Mouse (Mus musculus): ENCODE results near the gene Cryba1. TPM values are rescaled to one million over a fixed set of nuclear protein-coding genes. Genes with fewer than 3 reads are reported as not detected.

Gene Cryba1
- polyA plus RNA-seq, 1 experiment from 2014 or later, result 10.6 TPM

GRCm38 (mm10) chr11:77743966-77744365, 18.9 kb upstream of the Cryba1 start:
- no peak for DNase-seq (ENCODE audit: low spot score)
- Histone ChIP-seq H3K27ac (replicated peaks; ENCODE audit: low read depth, low read length) (no peak overlapping the region), H3K4me3 (ENCODE audit: low read depth, low read length) (no peak overlapping the region), H3K36me3 (replicated peaks; ENCODE audit: control insufficient read depth, insufficient read depth, low read depth, low read length) (no peaks in the 10 kb centered on the region), H3K9me3 (replicated peaks; ENCODE audit: control insufficient read depth, low read length) (no peaks in the 10 kb centered on the region), H3K27me3 (ENCODE audit: control insufficient read depth, insufficient read depth, low read length) (no peaks in the 10 kb centered on the region), H3K4me1 (ENCODE audit: control insufficient read depth, insufficient read depth, low read length) (no peaks in the 10 kb centered on the region), H3K9ac (replicated peaks; ENCODE audit: low read length) (no peak overlapping the region), H3K4me2 (ENCODE audit: low read depth, low read length) (no peak overlapping the region)
- 36% methylated on average over 6 of the region's 6 CpGs for WGBS
- no peak for ATAC-seq (replicated peaks; ENCODE audit: insufficient number of reproducible peaks, low FRiP score, low TSS enrichment, low read depth)

GRCm38 (mm10) chr11:77738555-77738954, 13.5 kb upstream of the Cryba1 start:
- ATAC-seq (replicated peaks; ENCODE audit: insufficient number of reproducible peaks, low FRiP score, low TSS enrichment, low read depth), result no peak
- Histone ChIP-seq H3K4me1 (ENCODE audit: control insufficient read depth, insufficient read depth, low read length) (no peaks in the 10 kb centered on the region), H3K9ac (replicated peaks; ENCODE audit: low read length) (no peak overlapping the region), H3K4me2 (ENCODE audit: low read depth, low read length) (no peak overlapping the region), H3K36me3 (replicated peaks; ENCODE audit: control insufficient read depth, insufficient read depth, low read depth, low read length) (no peaks in the 10 kb centered on the region), H3K27me3 (ENCODE audit: control insufficient read depth, insufficient read depth, low read length) (no peaks in the 10 kb centered on the region), H3K27ac (replicated peaks; ENCODE audit: low read depth, low read length) (no peak overlapping the region), H3K9me3 (replicated peaks; ENCODE audit: control insufficient read depth, low read length) (no peaks in the 10 kb centered on the region), H3K4me3 (ENCODE audit: low read depth, low read length) (no peak overlapping the region)
- 50% methylated on average over 7 of the region's 7 CpGs for WGBS
- no peak for DNase-seq (ENCODE audit: low spot score)

GRCm38 (mm10) chr11:77737289-77737688, 12.2 kb upstream of the Cryba1 start:
- no peak overlapping the region for H3K27ac ChIP-seq (replicated peaks; ENCODE audit: low read depth, low read length)
- no peaks in the 10 kb centered on the region for H3K9me3 ChIP-seq (replicated peaks; ENCODE audit: control insufficient read depth, low read length)
- no peak overlapping the region for H3K9ac ChIP-seq (replicated peaks; ENCODE audit: low read length)
- DNase-seq (ENCODE audit: low spot score), result peak; percentile 92
- no peaks in the 10 kb centered on the region for H3K4me1 ChIP-seq (ENCODE audit: control insufficient read depth, insufficient read depth, low read length)
- H3K4me2 ChIP-seq (ENCODE audit: low read depth, low read length), result no peak overlapping the region
- no peak for ATAC-seq (replicated peaks; ENCODE audit: insufficient number of reproducible peaks, low FRiP score, low TSS enrichment, low read depth)
- WGBS, result 1% methylated on average over 6 of the region's 6 CpGs
- no peaks in the 10 kb centered on the region for H3K36me3 ChIP-seq (replicated peaks; ENCODE audit: control insufficient read depth, insufficient read depth, low read depth, low read length)
- no peaks in the 10 kb centered on the region for H3K27me3 ChIP-seq (ENCODE audit: control insufficient read depth, insufficient read depth, low read length)
- H3K4me3 ChIP-seq (ENCODE audit: low read depth, low read length), result no peak overlapping the region

GRCm38 (mm10) chr11:77728587-77728986, 3.5 kb upstream of the Cryba1 start:
- no peak overlapping the region for H3K9ac ChIP-seq (replicated peaks; ENCODE audit: low read length)
- H3K27ac ChIP-seq (replicated peaks; ENCODE audit: low read depth, low read length), result no peak overlapping the region
- H3K36me3 ChIP-seq (replicated peaks; ENCODE audit: control insufficient read depth, insufficient read depth, low read depth, low read length), result no peaks in the 10 kb centered on the region
- no peaks in the 10 kb centered on the region for H3K9me3 ChIP-seq (replicated peaks; ENCODE audit: control insufficient read depth, low read length)
- H3K4me2 ChIP-seq (ENCODE audit: low read depth, low read length), result no peak overlapping the region
- no peak for ATAC-seq (replicated peaks; ENCODE audit: insufficient number of reproducible peaks, low FRiP score, low TSS enrichment, low read depth)
- DNase-seq (ENCODE audit: low spot score), result no peak
- no peaks in the 10 kb centered on the region for H3K27me3 ChIP-seq (ENCODE audit: control insufficient read depth, insufficient read depth, low read length)
- 75% methylated on average over 2 of the region's 2 CpGs for WGBS
- no peak overlapping the region for H3K4me3 ChIP-seq (ENCODE audit: low read depth, low read length)
- no peaks in the 10 kb centered on the region for H3K4me1 ChIP-seq (ENCODE audit: control insufficient read depth, insufficient read depth, low read length)

- H3K27me3 ChIP-seq (ENCODE audit: control insufficient read depth, insufficient read depth, low read length), result no peaks in the 10 kb centered on the region
- 83% methylated on average over 7 of the region's 7 CpGs for WGBS
- no peaks in the 10 kb centered on the region for H3K9me3 ChIP-seq (replicated peaks; ENCODE audit: control insufficient read depth, low read length)
- H3K4me2 ChIP-seq (ENCODE audit: low read depth, low read length), result no peak overlapping the region
- DNase-seq (ENCODE audit: low spot score) (no peak), ATAC-seq (replicated peaks; ENCODE audit: insufficient number of reproducible peaks, low FRiP score, low TSS enrichment, low read depth) (no peak)
- H3K4me3 ChIP-seq (ENCODE audit: low read depth, low read length), result no peak overlapping the region
- no peaks in the 10 kb centered on the region for H3K4me1 ChIP-seq (ENCODE audit: control insufficient read depth, insufficient read depth, low read length)
- no peaks in the 10 kb centered on the region for H3K36me3 ChIP-seq (replicated peaks; ENCODE audit: control insufficient read depth, insufficient read depth, low read depth, low read length)
- H3K9ac ChIP-seq (replicated peaks; ENCODE audit: low read length), result no peak overlapping the region
- H3K27ac ChIP-seq (replicated peaks; ENCODE audit: low read depth, low read length), result no peak overlapping the region
Measured at GRCm38 (mm10) chr11:77724766-77725165, 317 bp downstream of the Cryba1 start.

GRCm38 (mm10) chr11:77721389-77721788, 3.7 kb downstream of the Cryba1 start:
- Histone ChIP-seq H3K9ac (replicated peaks; ENCODE audit: low read length) (no peak overlapping the region), H3K27ac (replicated peaks; ENCODE audit: low read depth, low read length) (no peak overlapping the region), H3K27me3 (ENCODE audit: control insufficient read depth, insufficient read depth, low read length) (no peaks in the 10 kb centered on the region), H3K36me3 (replicated peaks; ENCODE audit: control insufficient read depth, insufficient read depth, low read depth, low read length) (no peaks in the 10 kb centered on the region), H3K9me3 (replicated peaks; ENCODE audit: control insufficient read depth, low read length) (no peaks in the 10 kb centered on the region), H3K4me3 (ENCODE audit: low read depth, low read length) (no peak overlapping the region), H3K4me1 (ENCODE audit: control insufficient read depth, insufficient read depth, low read length) (no peaks in the 10 kb centered on the region), H3K4me2 (ENCODE audit: low read depth, low read length) (no peak overlapping the region)
- DNase-seq (ENCODE audit: low spot score) (no peak), ATAC-seq (replicated peaks; ENCODE audit: insufficient number of reproducible peaks, low FRiP score, low TSS enrichment, low read depth) (no peak)
- WGBS, result 88% methylated on average over 4 of the region's 4 CpGs

GRCm38 (mm10) chr11:77719055-77719454, 6.0 kb downstream of the Cryba1 start:
- DNase-seq (ENCODE audit: low spot score) (no peak), ATAC-seq (replicated peaks; ENCODE audit: insufficient number of reproducible peaks, low FRiP score, low TSS enrichment, low read depth) (no peak)
- Histone ChIP-seq H3K9ac (replicated peaks; ENCODE audit: low read length) (no peak overlapping the region), H3K4me1 (ENCODE audit: control insufficient read depth, insufficient read depth, low read length) (no peaks in the 10 kb centered on the region), H3K36me3 (replicated peaks; ENCODE audit: control insufficient read depth, insufficient read depth, low read depth, low read length) (no peaks in the 10 kb centered on the region), H3K27ac (replicated peaks; ENCODE audit: low read depth, low read length) (no peak overlapping the region), H3K4me2 (ENCODE audit: low read depth, low read length) (no peak overlapping the region), H3K4me3 (ENCODE audit: low read depth, low read length) (no peak overlapping the region), H3K27me3 (ENCODE audit: control insufficient read depth, insufficient read depth, low read length) (no peaks in the 10 kb centered on the region), H3K9me3 (replicated peaks; ENCODE audit: control insufficient read depth, low read length) (no peaks in the 10 kb centered on the region)
- WGBS, result 91% methylated on average over 2 of the region's 2 CpGs

GRCm38 (mm10) chr11:77713736-77714135, 11.3 kb downstream of the Cryba1 start:
- Histone ChIP-seq H3K4me2 (ENCODE audit: low read depth, low read length) (no peak overlapping the region), H3K36me3 (replicated peaks; ENCODE audit: control insufficient read depth, insufficient read depth, low read depth, low read length) (no peaks in the 10 kb centered on the region), H3K27me3 (ENCODE audit: control insufficient read depth, insufficient read depth, low read length) (no peaks in the 10 kb centered on the region), H3K9ac (replicated peaks; ENCODE audit: low read length) (no peak overlapping the region), H3K4me3 (ENCODE audit: low read depth, low read length) (no peak overlapping the region), H3K4me1 (ENCODE audit: control insufficient read depth, insufficient read depth, low read length) (no peaks in the 10 kb centered on the region), H3K27ac (replicated peaks; ENCODE audit: low read depth, low read length) (no peak overlapping the region), H3K9me3 (replicated peaks; ENCODE audit: control insufficient read depth, low read length) (no peaks in the 10 kb centered on the region)
- ATAC-seq (replicated peaks; ENCODE audit: insufficient number of reproducible peaks, low FRiP score, low TSS enrichment, low read depth) (no peak), DNase-seq (ENCODE audit: low spot score) (no peak)
- WGBS, result 95% methylated on average over 3 of the region's 3 CpGs

Data from embryonic facial prominence, embryonic 11.5 days (tissue).